Mouse (Mus musculus) forebrain, postnatal 0 days (tissue): ENCODE results near the gene Cdkn2b. TPM values are rescaled to one million over a fixed set of nuclear protein-coding genes. Genes with fewer than 3 reads are reported as not detected.
A peak's percentile ranks its signal among the peaks of the same experiment; 100 is the strongest.

ENCODE experiments used
- ATAC-seq: fragments of 200-750 bp; cut with Nextera tagmentation; 2 replicates; pipeline ENCODE4 v1.8.0; 2017; ENCODE audit warnings: mild to moderate bottlenecking, moderate library complexity
- DNase-seq: peaks from one replicate; pipeline ENCODE4 v3.0.0-alpha.2; 2015
- H3K27ac ChIP-seq: fragments of 300-500 bp; sonication (generic); 2 replicates; pipeline ENCODE4 v1.5.1; 2014; ENCODE audit warnings: low read depth, mild to moderate bottlenecking, antibody characterized with exemption, low read length, moderate library complexity, mixed read lengths
- H3K27me3 ChIP-seq: fragments of 300-500 bp; sonication (generic); 2 replicates; pipeline ENCODE4 v1.6.1; 2014; ENCODE audit warnings: mild to moderate bottlenecking, low read length, mixed read lengths; ENCODE audit not compliant: insufficient read depth
- H3K36me3 ChIP-seq: fragments of 300-500 bp; sonication (generic); 2 replicates; pipeline ENCODE4 v1.6.1; 2014; ENCODE audit warnings: mild to moderate bottlenecking, moderate library complexity; ENCODE audit not compliant: insufficient read depth
- H3K4me1 ChIP-seq: fragments of 300-500 bp; sonication (generic); 2 replicates; pipeline ENCODE4 v1.6.1; 2014; ENCODE audit warnings: antibody characterized with exemption; ENCODE audit not compliant: insufficient read depth
- H3K4me2 ChIP-seq: fragments of 300-500 bp; sonication (generic); 2 replicates; pipeline ENCODE4 v1.6.1; 2014; ENCODE audit warnings: low read depth, mild to moderate bottlenecking, moderate library complexity
- H3K4me3 ChIP-seq: fragments of 300-500 bp; sonication (generic); 2 replicates; pipeline ENCODE4 v1.5.1; 2014; ENCODE audit warnings: low read depth, low read length, mixed read lengths
- H3K9ac ChIP-seq: fragments of 300-500 bp; sonication (generic); 2 replicates; pipeline ENCODE4 v1.6.1; 2014; ENCODE audit warnings: mild to moderate bottlenecking
- H3K9me3 ChIP-seq: fragments of 300-500 bp; sonication (generic); 2 replicates; pipeline ENCODE4 v1.6.1; 2016; ENCODE audit warnings: low read length
- CTCF ChIP-seq: sonication (generic); IDR thresholded peaks from 2 replicates; pipeline ENCODE4 v1.5.1; 2016; ENCODE audit warnings: antibody characterized with exemption, control low read depth, low read depth
- WGBS: fragments of 180-500 bp; shearing (Covaris S2); extraction: QIAGEN DNeasy Blood & Tissue Kit; methylation state at CpG from one replicate; pipeline ENCODE4 v1.1.7; 2014; 5-methylcytosine and 5-hydroxymethylcytosine counted together
- polyA plus RNA-seq: library from polyadenylated mRNA; unstranded; fragments of >200 nt; fragmentation: Nextera tagmentation; extraction: Ambion mirVana; gene quantifications from 2 replicates; pipeline ENCODE4 v1.2.1, GENCODE M21; 2015
- total RNA-seq: library from RNA; depleted of rRNA; stranded (reverse); fragments of >200 nt; gene quantifications from 2 replicates; pipeline ENCODE4 v1.2.3, GENCODE M21; 2014

The Cdkn2b gene
- total and polyA plus RNA-seq, 2 experiments from 2014 or later = 1.5 to 2.0 TPM

GRCm38 (mm10) chr4:89303281-89303995, 7.4 kb downstream of the Cdkn2b start:
- TF ChIP-seq CTCF = no peak
- Histone ChIP-seq H3K27me3 (peaks cover 90% of the 10 kb centered on the region), H3K4me3 (no peak overlapping the region), H3K36me3 (no peaks in the 10 kb centered on the region), H3K4me2 (no peak overlapping the region), H3K9ac (no peak overlapping the region), H3K4me1 (no peaks in the 10 kb centered on the region), H3K27ac (no peak overlapping the region), H3K9me3 (no peaks in the 10 kb centered on the region)
- ATAC-seq (no peak), DNase-seq (no peak)
- WGBS = under 1% methylated on average over 14 of the region's 14 CpGs

- ATAC-seq = no peak
- H3K4me3 ChIP-seq = no peak overlapping the region
- no peak for DNase-seq
- H3K9ac ChIP-seq = no peak overlapping the region
- H3K4me1 ChIP-seq = no peaks in the 10 kb centered on the region
- H3K27ac ChIP-seq = no peak overlapping the region
- 0% methylated on average over 1 of the region's 1 CpGs for WGBS
- no peak for TF ChIP-seq CTCF
- peaks cover 88% of the 10 kb centered on the region for H3K27me3 ChIP-seq
- H3K4me2 ChIP-seq = no peak overlapping the region
- no peaks in the 10 kb centered on the region for H3K36me3 ChIP-seq
- no peaks in the 10 kb centered on the region for H3K9me3 ChIP-seq
These were observed 8.7 kb downstream of the Cdkn2b start for GRCm38 (mm10) chr4:89302129-89302528.

- Histone ChIP-seq H3K36me3 (no peaks in the 10 kb centered on the region), H3K27me3 (peaks cover 88% of the 10 kb centered on the region), H3K4me3 (no peak overlapping the region), H3K9ac (no peak overlapping the region), H3K9me3 (no peaks in the 10 kb centered on the region), H3K4me2 (no peak overlapping the region), H3K27ac (no peak overlapping the region), H3K4me1 (0 out of 2 replicates have a peak, but pooled peaks cover 3% of the 10 kb centered on the region)
- ATAC-seq (no peak), DNase-seq (no peak)
- WGBS = 5% methylated on average over 2 of the region's 2 CpGs
- TF ChIP-seq CTCF = no peak
These were observed 11.1 kb downstream of the Cdkn2b start for GRCm38 (mm10) chr4:89299721-89300120.

GRCm38 (mm10) chr4:89295441-89296220, 15.2 kb downstream of the Cdkn2b start:
- no peak for TF ChIP-seq CTCF
- DNase-seq = no peak
- whole genome bisulfite sequencing = 4% methylated on average over 31 of the region's 31 CpGs
- H3K4me1 ChIP-seq = 0 out of 2 replicates have a peak, but pooled peaks cover 3% of the 10 kb centered on the region
- no peaks in the 10 kb centered on the region for H3K36me3 ChIP-seq
- H3K4me3 ChIP-seq = peak overlapping the region; percentile 53
- peak overlapping the region; percentile 94 for H3K4me2 ChIP-seq
- no peaks in the 10 kb centered on the region for H3K9me3 ChIP-seq
- H3K27ac ChIP-seq = no peak overlapping the region
- peak overlapping the region; percentile 37; the same call in 1 of the 2 replicates for H3K9ac ChIP-seq
- H3K27me3 ChIP-seq = peaks cover 90% of the 10 kb centered on the region
- no peak for ATAC-seq

- Histone ChIP-seq H3K9ac (peak within 1 kb of the TSS; percentile 37), H3K27ac (no peak within 1 kb of the TSS), H3K36me3 (no peaks in the 10 kb centered on the region), H3K4me2 (peak within 1 kb of the TSS; percentile 94), H3K4me1 (0 out of 2 replicates have a peak, but pooled peaks cover 3% of the 10 kb centered on the region), H3K27me3 (peaks cover 90% of the 10 kb centered on the region), H3K4me3 (peak within 1 kb of the TSS; percentile 53), H3K9me3 (no peaks in the 10 kb centered on the region)
- WGBS = 3% methylated on average over 98 of the region's 117 CpGs
- ATAC-seq = peak; percentile 97
- peak; percentile 79 for DNase-seq
- TF ChIP-seq CTCF = peak; percentile 49
These were observed 16.1 kb downstream of the Cdkn2b start, which contains the start of gene Cdkn2a for GRCm38 (mm10) chr4:89294486-89295440. TSS of gene Cdkn2a (minus strand) at chr4:89294653.

- H3K27me3 ChIP-seq = peaks cover 90% of the 10 kb centered on the region
- WGBS = under 1% methylated on average over 26 of the region's 26 CpGs
- 0 out of 2 replicates have a peak, but pooled peaks cover 3% of the 10 kb centered on the region for H3K4me1 ChIP-seq
- 0 out of 2 replicates have a peak overlapping the region, but pooled peaks have one; percentile 37 for H3K9ac ChIP-seq
- no peak overlapping the region for H3K27ac ChIP-seq
- no peaks in the 10 kb centered on the region for H3K9me3 ChIP-seq
- peak overlapping the region; percentile 94 for H3K4me2 ChIP-seq
- no peak for TF ChIP-seq CTCF
- H3K4me3 ChIP-seq = peak overlapping the region; percentile 53
- ATAC-seq (no peak; the same call in 1 of the 2 replicates), DNase-seq (no peak)
- no peaks in the 10 kb centered on the region for H3K36me3 ChIP-seq
These were observed 16.8 kb downstream of the Cdkn2b start for GRCm38 (mm10) chr4:89294091-89294485.
